Mouse (Mus musculus) right cerebral cortex, postnatal 10 days (tissue): ENCODE measurements around the gene Ctla4.

Source experiments
- DNase-seq, 2 experiments: peaks; one replicate each; pipeline ENCODE4 v3.0.0; 2021; ENCODE audit warnings: low spot score in 2 of 2

Gene Ctla4

GRCm38 (mm10) chr1:60886981-60887380 is at the start of gene Ctla4:
Ctla4 (plus strand) TSS chr1:60887000.
- no peak for DNase-seq

- DNase-seq = no peak
Observed at GRCm38 (mm10) chr1:60839161-60839560, 47.6 kb upstream of the Ctla4 start.

DNA sequence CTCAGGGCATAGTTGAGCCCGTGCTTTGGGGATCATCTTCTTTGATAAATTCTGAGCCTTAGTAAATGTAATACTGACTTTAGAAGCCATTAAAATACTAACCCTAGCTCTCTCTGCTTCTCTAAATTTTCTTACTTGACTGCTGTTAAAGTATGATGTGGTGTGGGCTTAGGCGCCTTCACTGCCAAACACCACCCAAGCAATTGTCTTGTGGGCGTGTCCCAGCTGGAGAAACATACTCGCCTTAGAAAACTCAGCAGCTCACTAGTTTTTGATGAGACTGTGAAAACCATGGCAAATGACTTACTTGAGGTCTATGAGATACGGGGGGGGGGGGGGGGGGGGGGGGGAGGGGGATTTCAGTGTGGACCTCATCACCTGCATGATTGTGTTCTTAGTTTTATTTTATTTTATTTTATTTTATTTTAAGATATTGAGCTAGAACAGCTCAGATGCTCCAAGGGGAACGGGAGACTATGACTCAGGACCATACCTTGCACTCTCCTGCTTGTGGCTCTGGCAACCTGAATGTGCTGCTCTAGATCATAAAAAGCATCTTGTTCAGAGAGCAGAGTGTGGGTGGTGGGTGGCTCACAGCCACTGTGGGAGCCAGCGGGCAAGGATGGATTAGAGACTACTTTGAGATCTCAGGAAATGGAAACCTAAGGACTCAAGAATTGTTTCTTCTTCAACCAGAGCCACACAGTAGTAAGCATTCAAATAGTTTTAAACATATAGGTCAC is 41.3 kb upstream of the Ctla4 start:
- no peak for DNase-seq

GRCm38 (mm10) chr1:60846616-60847275 is 40.1 kb upstream of the Ctla4 start:
- peak; percentile 58 to 82 for DNase-seq

GRCm38 (mm10) chr1:60849112-60849511 is 37.7 kb upstream of the Ctla4 start:
- DNase-seq = no peak

GRCm38 (mm10) chr1:60849816-60850215 is 37.0 kb upstream of the Ctla4 start:
- no peak for DNase-seq

- DNase-seq = no peak
Observed at GRCm38 (mm10) chr1:60851041-60851781, 35.6 kb upstream of the Ctla4 start.

GRCm38 (mm10) chr1:60852075-60852769 is 34.6 kb upstream of the Ctla4 start:
- DNase-seq = no peak

DNA sequence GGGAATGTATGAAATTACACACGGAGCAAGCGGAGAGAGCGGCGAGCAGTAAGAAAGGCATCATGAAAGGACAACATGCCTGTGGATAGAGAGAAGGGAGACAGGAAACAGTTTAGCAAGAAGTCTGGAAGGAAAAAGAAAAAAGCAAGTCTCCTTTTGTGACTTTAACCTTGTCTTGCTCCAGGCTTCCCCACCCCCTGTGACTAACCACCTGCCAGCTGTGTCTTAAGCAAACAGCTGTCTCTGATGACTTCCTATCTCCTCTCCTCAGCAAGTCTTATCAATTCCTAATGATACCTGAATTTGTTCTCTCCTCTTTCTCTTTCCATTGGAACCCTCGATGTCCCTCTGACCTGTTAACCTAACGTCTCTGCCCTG is 34.0 kb upstream of the Ctla4 start:
- no peak for DNase-seq

GRCm38 (mm10) chr1:60853330-60853956 is 33.4 kb upstream of the Ctla4 start:
- no peak for DNase-seq

- no peak for DNase-seq
Observed at GRCm38 (mm10) chr1:60853991-60854390, 32.8 kb upstream of the Ctla4 start.

DNA sequence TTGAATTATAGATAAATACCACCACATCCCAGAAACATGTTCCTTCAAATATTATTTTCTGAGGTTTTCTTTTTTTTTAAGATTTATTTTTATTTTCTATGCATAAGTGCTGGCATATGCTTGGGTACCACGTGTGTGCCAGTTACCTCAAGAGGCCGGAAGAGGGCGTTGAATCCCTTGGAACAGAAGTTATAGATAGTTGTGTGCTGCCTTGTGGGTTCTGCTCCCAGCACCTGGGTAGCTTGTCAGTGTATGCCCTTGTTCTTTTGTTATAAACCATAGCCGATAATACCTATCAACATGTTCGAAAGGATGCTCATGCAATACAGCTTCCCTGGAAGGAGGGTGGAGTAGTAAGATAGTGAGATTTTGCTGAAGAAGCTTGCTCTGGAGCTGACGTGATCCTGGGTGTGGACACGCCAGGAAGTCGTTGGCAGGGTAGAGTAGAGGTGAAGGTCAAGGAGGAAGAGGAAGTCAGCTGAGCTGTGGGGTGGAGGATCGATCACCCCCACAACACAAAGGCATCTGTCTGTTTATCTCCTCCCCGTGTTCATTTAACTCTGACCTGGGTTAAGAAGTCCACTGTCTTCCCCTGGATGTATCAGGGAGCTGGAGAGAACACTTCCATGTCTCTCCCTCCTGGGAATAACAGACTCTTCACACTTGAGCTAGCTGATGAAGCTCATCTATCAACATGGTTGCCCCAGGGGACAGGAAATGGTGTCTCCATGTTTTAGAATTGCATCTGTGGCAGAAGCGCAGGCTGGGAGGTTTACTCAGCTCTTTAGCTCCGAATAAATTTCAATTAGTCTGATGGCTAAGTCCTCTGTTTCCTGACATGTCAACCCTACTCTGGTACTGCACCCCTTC is 29.2 kb upstream of the Ctla4 start:
- no peak for DNase-seq

GRCm38 (mm10) chr1:60859159-60859558 is 27.6 kb upstream of the Ctla4 start:
- no peak for DNase-seq

- DNase-seq = no peak
Observed at GRCm38 (mm10) chr1:60859842-60860241, 27.0 kb upstream of the Ctla4 start.

GRCm38 (mm10) chr1:60860357-60860946 is 26.3 kb upstream of the Ctla4 start:
- peak; percentile 65 to 76 for DNase-seq

GRCm38 (mm10) chr1:60860955-60861354 is 25.8 kb upstream of the Ctla4 start:
- no peak for DNase-seq

GRCm38 (mm10) chr1:60861431-60861830 is 25.4 kb upstream of the Ctla4 start:
- no peak for DNase-seq

DNA sequence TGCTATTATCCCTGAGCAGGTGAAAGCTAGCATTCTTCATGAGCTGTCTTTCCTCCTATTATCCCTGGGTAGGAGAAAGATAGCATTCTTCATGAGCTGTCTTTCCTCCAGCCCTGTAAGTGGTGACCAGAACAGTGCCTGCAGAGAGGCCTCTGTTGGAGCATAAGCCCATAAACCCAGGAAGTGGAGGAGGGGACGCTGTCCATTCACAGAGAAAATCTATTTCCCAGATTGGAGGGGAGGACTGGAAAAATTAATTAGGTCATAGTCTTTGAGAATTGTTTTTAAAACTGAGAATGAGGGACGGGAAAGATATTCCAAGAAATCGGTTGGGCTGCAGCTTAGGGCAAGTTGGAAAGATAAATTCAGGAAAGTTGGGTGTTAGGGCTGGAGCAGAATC is 24.3 kb upstream of the Ctla4 start:
- no peak for DNase-seq

GRCm38 (mm10) chr1:60862951-60863461 is 23.8 kb upstream of the Ctla4 start:
- peak; percentile 48 to 66 for DNase-seq

DNA sequence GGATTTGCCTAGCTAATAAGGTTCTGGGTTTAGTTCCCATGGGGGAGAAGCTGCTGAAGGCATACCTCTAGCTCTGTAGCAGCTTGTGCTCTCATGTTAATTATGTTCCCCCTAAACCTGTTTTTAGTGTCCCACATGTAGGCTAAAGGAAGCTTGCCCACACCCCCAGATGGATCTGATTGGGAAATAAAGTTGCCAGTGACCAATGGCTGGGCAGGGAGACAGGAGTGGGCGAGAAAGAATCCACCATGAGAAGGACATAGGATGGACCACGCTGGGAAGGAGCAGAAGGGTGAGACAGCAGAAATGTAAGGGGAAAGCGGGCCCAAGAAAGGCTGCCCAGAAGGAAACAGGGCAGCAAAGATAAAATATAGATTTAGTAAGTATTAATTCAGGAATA is 23.1 kb upstream of the Ctla4 start:
- no peak for DNase-seq
